Mouse (Mus musculus): ENCODE results near the gene Elovl7. TPM values are rescaled to one million over a fixed set of nuclear protein-coding genes. Genes with fewer than 3 reads are reported as not detected.

Gene Elovl7
- polyA plus RNA-seq, 1 experiment from 2014 or later, result 2.7 TPM

GRCm38 (mm10) chr13:108245086-108245697, 31.0 kb downstream of the Elovl7 start:
- H3K27ac ChIP-seq (replicated peaks), result no peak overlapping the region
- no peak overlapping the region for H3K4me3 ChIP-seq
- H3K36me3 ChIP-seq, result no peaks in the 10 kb centered on the region
- ATAC-seq (ENCODE audit: low FRiP score, low read depth), result no peak
- no peaks in the 10 kb centered on the region for H3K27me3 ChIP-seq
- H3K9me3 ChIP-seq, result no peaks in the 10 kb centered on the region
- 0 out of 2 replicates have a peak, but pooled peaks cover 4% of the 10 kb centered on the region for H3K4me1 ChIP-seq (replicated peaks)
- H3K9ac ChIP-seq, result no peak overlapping the region
- no peak overlapping the region for H3K4me2 ChIP-seq
- 87% methylated on average over 11 of the region's 11 CpGs for WGBS

DNA sequence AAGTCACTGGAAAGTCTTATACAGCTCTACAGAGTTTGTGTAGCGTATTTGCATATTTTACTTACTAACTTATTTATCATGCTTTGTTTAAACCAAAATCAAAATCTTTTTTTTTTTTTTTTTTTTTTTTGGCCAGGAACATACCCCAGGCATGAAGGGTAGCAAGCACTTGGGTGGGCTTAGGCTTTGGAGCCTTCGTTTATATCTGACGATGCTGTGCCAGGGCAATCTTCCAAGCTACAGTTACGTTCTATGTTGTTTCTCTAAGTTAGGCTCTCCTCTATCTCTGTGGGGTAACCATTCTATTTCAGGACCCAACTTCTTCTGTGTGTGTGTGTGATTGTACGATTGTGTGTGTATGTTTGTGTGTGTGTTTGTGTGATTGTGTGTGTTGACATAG, 36.9 kb downstream of the Elovl7 start:
- Histone ChIP-seq H3K9ac (no peak overlapping the region), H3K36me3 (no peaks in the 10 kb centered on the region), H3K9me3 (no peaks in the 10 kb centered on the region), H3K27me3 (no peaks in the 10 kb centered on the region), H3K4me1 (replicated peaks) (no peaks in the 10 kb centered on the region), H3K4me2 (no peak overlapping the region), H3K27ac (replicated peaks) (no peak overlapping the region), H3K4me3 (no peak overlapping the region)
- no peak for ATAC-seq (ENCODE audit: low FRiP score, low read depth)
- WGBS, result 82% methylated on average over 5 of the region's 5 CpGs

DNA sequence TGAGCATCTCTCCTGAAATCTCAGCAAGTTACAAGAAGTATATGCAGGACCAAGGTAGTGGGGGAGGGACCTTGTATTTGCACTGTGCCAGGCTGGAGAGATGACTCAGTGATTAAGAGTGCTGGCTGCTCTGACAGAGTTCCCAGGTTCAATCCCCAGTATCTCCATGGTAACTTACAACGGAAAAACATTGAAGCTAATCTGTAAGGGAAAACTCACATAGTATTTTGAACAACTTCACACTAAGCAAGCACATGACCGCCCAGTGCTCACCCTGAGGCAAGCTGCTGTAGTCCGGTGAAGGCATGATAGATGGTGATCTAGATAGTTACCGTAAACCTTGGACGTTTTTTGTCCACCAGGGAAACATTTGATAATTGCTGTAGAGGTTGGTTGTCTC, 39.8 kb downstream of the Elovl7 start:
- no peak for ATAC-seq (ENCODE audit: low FRiP score, low read depth)
- Histone ChIP-seq H3K4me2 (no peak overlapping the region), H3K27me3 (no peaks in the 10 kb centered on the region), H3K27ac (replicated peaks) (no peak overlapping the region), H3K4me1 (replicated peaks) (no peaks in the 10 kb centered on the region), H3K9ac (no peak overlapping the region), H3K36me3 (no peaks in the 10 kb centered on the region), H3K9me3 (no peaks in the 10 kb centered on the region), H3K4me3 (no peak overlapping the region)
- 86% methylated on average over 5 of the region's 5 CpGs for WGBS

- no peaks in the 10 kb centered on the region for H3K36me3 ChIP-seq
- H3K4me1 ChIP-seq (replicated peaks), result no peaks in the 10 kb centered on the region
- WGBS, result 53% methylated on average over 8 of the region's 8 CpGs
- H3K4me3 ChIP-seq, result no peak overlapping the region
- H3K9me3 ChIP-seq, result no peaks in the 10 kb centered on the region
- no peak overlapping the region for H3K4me2 ChIP-seq
- no peaks in the 10 kb centered on the region for H3K27me3 ChIP-seq
- no peak overlapping the region for H3K9ac ChIP-seq
- ATAC-seq (ENCODE audit: low FRiP score, low read depth), result no peak
- H3K27ac ChIP-seq (replicated peaks), result no peak overlapping the region
These were observed 48.8 kb downstream of the Elovl7 start for GRCm38 (mm10) chr13:108263042-108263441.

GRCm38 (mm10) chr13:108265394-108265793, 51.2 kb downstream of the Elovl7 start:
- H3K4me3 ChIP-seq, result no peak overlapping the region
- no peak for ATAC-seq (ENCODE audit: low FRiP score, low read depth)
- no peak overlapping the region for H3K27ac ChIP-seq (replicated peaks)
- no peak overlapping the region for H3K4me2 ChIP-seq
- H3K4me1 ChIP-seq (replicated peaks), result no peaks in the 10 kb centered on the region
- no peak overlapping the region for H3K9ac ChIP-seq
- H3K36me3 ChIP-seq, result no peaks in the 10 kb centered on the region
- H3K27me3 ChIP-seq, result no peaks in the 10 kb centered on the region
- no peaks in the 10 kb centered on the region for H3K9me3 ChIP-seq
- 88% methylated on average over 4 of the region's 4 CpGs for WGBS

GRCm38 (mm10) chr13:108267841-108268634, 53.8 kb downstream of the Elovl7 start:
- Histone ChIP-seq H3K36me3 (no peaks in the 10 kb centered on the region), H3K27ac (replicated peaks) (no peak overlapping the region), H3K9ac (no peak overlapping the region), H3K4me1 (replicated peaks) (no peaks in the 10 kb centered on the region), H3K27me3 (no peaks in the 10 kb centered on the region), H3K9me3 (no peaks in the 10 kb centered on the region), H3K4me3 (no peak overlapping the region), H3K4me2 (no peak overlapping the region)
- no peak for ATAC-seq (ENCODE audit: low FRiP score, low read depth)
- 86% methylated on average over 9 of the region's 9 CpGs for WGBS

GRCm38 (mm10) chr13:108271458-108272148, 57.4 kb downstream of the Elovl7 start:
- no peaks in the 10 kb centered on the region for H3K36me3 ChIP-seq

DNA sequence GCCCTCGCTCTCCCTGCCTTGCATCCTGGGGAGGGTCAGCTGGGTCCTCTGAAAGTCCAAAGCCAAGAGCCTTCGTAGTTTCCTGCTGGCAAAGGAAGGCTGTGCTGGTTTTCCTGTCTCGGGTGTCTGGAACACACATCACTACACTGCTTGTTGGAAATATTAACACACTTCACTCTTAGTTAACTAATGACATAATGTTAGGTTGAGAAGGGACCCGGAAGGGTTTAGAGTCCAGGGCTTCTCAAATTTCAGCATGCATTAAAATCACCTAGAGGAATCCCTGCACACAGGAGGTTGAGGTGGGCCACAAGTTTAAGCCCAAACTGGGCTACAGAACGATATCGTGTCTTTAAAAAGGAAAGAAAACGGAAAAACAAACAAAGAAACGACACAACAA, 58.1 kb downstream of the Elovl7 start:
- Histone ChIP-seq H3K36me3 (no peaks in the 10 kb centered on the region), H3K27ac (replicated peaks) (no peak overlapping the region), H3K27me3 (no peaks in the 10 kb centered on the region), H3K4me2 (no peak overlapping the region), H3K4me3 (no peak overlapping the region), H3K4me1 (replicated peaks) (no peaks in the 10 kb centered on the region), H3K9ac (no peak overlapping the region), H3K9me3 (no peaks in the 10 kb centered on the region)
- ATAC-seq (ENCODE audit: low FRiP score, low read depth), result no peak
- 87% methylated on average over 8 of the region's 8 CpGs for WGBS

More at GRCm38 (mm10) chr13:108271458-108272148, 57.4 kb downstream of the Elovl7 start:
- Histone ChIP-seq H3K27ac (replicated peaks) (no peak overlapping the region), H3K4me3 (no peak overlapping the region), H3K27me3 (no peaks in the 10 kb centered on the region), H3K9ac (no peak overlapping the region), H3K9me3 (no peaks in the 10 kb centered on the region), H3K4me2 (no peak overlapping the region), H3K4me1 (replicated peaks) (no peaks in the 10 kb centered on the region)
- 68% methylated on average over 7 of the region's 7 CpGs for WGBS
- no peak for ATAC-seq (ENCODE audit: low FRiP score, low read depth)

- H3K4me2 ChIP-seq, result no peak overlapping the region
- no peak overlapping the region for H3K4me3 ChIP-seq
These were observed 58.8 kb downstream of the Elovl7 start for GRCm38 (mm10) chr13:108273034-108273433.

DNA sequence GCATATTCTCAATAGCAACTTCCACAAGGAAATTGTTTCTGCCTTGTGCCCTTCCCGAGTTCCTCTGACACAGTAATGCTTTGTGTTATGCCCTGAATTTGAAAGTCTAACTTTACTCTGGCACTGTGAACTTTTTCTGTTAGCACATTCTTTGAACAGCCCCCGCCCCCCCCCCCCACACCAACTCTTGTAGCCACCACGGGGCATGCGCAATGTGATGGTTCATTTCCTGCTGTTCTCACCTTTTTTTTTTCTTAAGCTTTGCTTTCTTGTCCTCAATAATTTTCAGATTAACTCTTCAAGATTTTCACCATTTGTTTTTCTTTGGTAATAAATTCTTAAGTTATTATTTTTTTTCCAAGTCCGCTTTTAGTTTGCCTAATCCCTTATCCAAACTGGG, 59.3 kb downstream of the Elovl7 start:
- no peaks in the 10 kb centered on the region for H3K27me3 ChIP-seq
- no peak for ATAC-seq (ENCODE audit: low FRiP score, low read depth)
- no peaks in the 10 kb centered on the region for H3K4me1 ChIP-seq (replicated peaks)
- H3K9me3 ChIP-seq, result no peaks in the 10 kb centered on the region
- 40% methylated on average over 5 of the region's 5 CpGs for WGBS
- no peaks in the 10 kb centered on the region for H3K36me3 ChIP-seq
- no peak overlapping the region for H3K27ac ChIP-seq (replicated peaks)
- H3K9ac ChIP-seq, result no peak overlapping the region
- no peak overlapping the region for H3K4me3 ChIP-seq
- no peak overlapping the region for H3K4me2 ChIP-seq

More at GRCm38 (mm10) chr13:108273034-108273433, 58.8 kb downstream of the Elovl7 start:
- H3K36me3 ChIP-seq, result no peaks in the 10 kb centered on the region
- whole genome bisulfite sequencing, result 58% methylated on average over 15 of the region's 15 CpGs
- no peak overlapping the region for H3K9ac ChIP-seq
- ATAC-seq (ENCODE audit: low FRiP score, low read depth), result no peak
- H3K4me1 ChIP-seq (replicated peaks), result no peaks in the 10 kb centered on the region
- H3K27ac ChIP-seq (replicated peaks), result no peak overlapping the region
- H3K27me3 ChIP-seq, result no peaks in the 10 kb centered on the region
- no peaks in the 10 kb centered on the region for H3K9me3 ChIP-seq

DNA sequence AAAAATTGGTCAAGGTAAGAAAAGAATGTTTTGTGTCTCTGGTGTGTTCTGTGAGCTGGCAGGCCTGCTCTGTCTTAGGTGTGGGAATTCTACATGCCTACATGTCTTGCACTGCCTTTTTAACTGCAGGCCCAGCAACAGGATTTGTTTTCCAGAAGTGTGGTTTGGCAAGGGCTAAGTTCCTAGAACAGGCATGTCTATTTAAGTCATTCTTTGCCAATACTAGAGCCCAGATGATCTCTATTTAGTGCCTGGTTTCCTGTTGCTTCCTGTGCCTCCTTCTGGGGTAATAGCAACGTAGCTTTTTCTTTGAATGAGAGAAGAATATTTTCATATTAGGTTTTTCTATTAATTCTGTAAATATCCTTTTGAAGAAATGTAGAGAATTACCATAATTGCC, 62.4 kb downstream of the Elovl7 start:
- Histone ChIP-seq H3K27ac (replicated peaks) (no peak overlapping the region), H3K27me3 (no peaks in the 10 kb centered on the region), H3K9me3 (no peaks in the 10 kb centered on the region), H3K9ac (no peak overlapping the region), H3K4me1 (replicated peaks) (no peaks in the 10 kb centered on the region), H3K4me3 (no peak overlapping the region), H3K4me2 (no peak overlapping the region), H3K36me3 (no peaks in the 10 kb centered on the region)
- no peak for ATAC-seq (ENCODE audit: low FRiP score, low read depth)
- 71% methylated on average over 1 of the region's 1 CpGs for WGBS

DNA sequence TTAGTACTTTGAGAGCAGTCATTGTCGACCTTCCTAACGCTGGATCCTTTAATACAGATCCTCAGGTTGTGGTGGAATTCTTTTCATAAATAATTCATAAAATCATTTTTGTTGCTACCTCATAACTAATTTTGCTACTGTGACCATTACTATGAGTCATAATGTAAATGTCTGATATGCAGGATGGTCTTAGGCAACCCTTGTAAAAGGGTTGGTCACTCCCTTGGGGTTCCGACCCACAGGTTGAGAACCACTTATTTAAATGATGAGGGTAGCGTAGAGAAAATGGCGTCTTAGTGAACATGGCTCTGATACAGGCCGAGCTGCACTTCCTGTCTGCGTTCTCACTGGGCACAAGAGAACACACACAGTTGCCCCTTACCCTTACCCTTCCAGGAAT, 63.1 kb downstream of the Elovl7 start:
- H3K36me3 ChIP-seq, result no peaks in the 10 kb centered on the region
- no peaks in the 10 kb centered on the region for H3K9me3 ChIP-seq
- no peaks in the 10 kb centered on the region for H3K27me3 ChIP-seq
- no peaks in the 10 kb centered on the region for H3K4me1 ChIP-seq (replicated peaks)
- no peak overlapping the region for H3K4me3 ChIP-seq
- ATAC-seq (ENCODE audit: low FRiP score, low read depth), result no peak
- H3K27ac ChIP-seq (replicated peaks), result no peak overlapping the region
- no peak overlapping the region for H3K4me2 ChIP-seq
- no peak overlapping the region for H3K9ac ChIP-seq
- 80% methylated on average over 7 of the region's 7 CpGs for WGBS

Data from hindbrain, embryonic 15.5 days (tissue).